Mouse (Mus musculus): ENCODE results near the gene Ttpal.

Gene Ttpal

GRCm38 (mm10) chr2:163592084-163592483 lies 10.0 kb upstream of the Ttpal start:
- DNase-seq (ENCODE audit: low spot score in 2 of 2), result peak in 1 of 2 experiments; percentile 44

GRCm38 (mm10) chr2:163593636-163594282 lies 8.4 kb upstream of the Ttpal start:
- no peak for DNase-seq (ENCODE audit: low spot score in 2 of 2)

- DNase-seq (ENCODE audit: low spot score in 2 of 2), result no peak
Measured at GRCm38 (mm10) chr2:163595119-163595518, 7.0 kb upstream of the Ttpal start.

GRCm38 (mm10) chr2:163596057-163596872 lies 5.8 kb upstream of the Ttpal start:
- no peak for DNase-seq (ENCODE audit: low spot score in 2 of 2)

- DNase-seq (ENCODE audit: low spot score in 2 of 2), result no peak
Measured at GRCm38 (mm10) chr2:163596873-163597155, 5.3 kb upstream of the Ttpal start.

- peak in 1 of 2 experiments; percentile 75 for DNase-seq (ENCODE audit: low spot score in 2 of 2)
Measured at GRCm38 (mm10) chr2:163597661-163598060, 4.5 kb upstream of the Ttpal start.

- peak; percentile 67 to 80 for DNase-seq (ENCODE audit: low spot score in 2 of 2)
Measured at GRCm38 (mm10) chr2:163599226-163599625, 2.9 kb upstream of the Ttpal start.

- DNase-seq (ENCODE audit: low spot score in 2 of 2), result no peak
Measured at GRCm38 (mm10) chr2:163601066-163601465, 1.0 kb upstream of the Ttpal start.

GRCm38 (mm10) chr2:163601712-163602100 lies 408 bp upstream of the Ttpal start:
- DNase-seq (ENCODE audit: low spot score in 2 of 2), result no peak

- DNase-seq (ENCODE audit: low spot score in 2 of 2), result no peak
Measured at GRCm38 (mm10) chr2:163606161-163606560, 4.0 kb downstream of the Ttpal start.

GRCm38 (mm10) chr2:163608008-163608407 lies 5.9 kb downstream of the Ttpal start:
- no peak for DNase-seq (ENCODE audit: low spot score in 2 of 2)

GRCm38 (mm10) chr2:163609281-163609975 lies 7.3 kb downstream of the Ttpal start:
- DNase-seq (ENCODE audit: low spot score in 2 of 2), result no peak

- DNase-seq (ENCODE audit: low spot score in 2 of 2), result no peak
Measured at GRCm38 (mm10) chr2:163611176-163611575, 9.1 kb downstream of the Ttpal start.

- no peak for DNase-seq (ENCODE audit: low spot score in 2 of 2)
Measured at GRCm38 (mm10) chr2:163613206-163613605, 11.1 kb downstream of the Ttpal start.

GRCm38 (mm10) chr2:163613990-163614389 lies 11.9 kb downstream of the Ttpal start:
- no peak for DNase-seq (ENCODE audit: low spot score in 2 of 2)

GRCm38 (mm10) chr2:163615401-163615800 lies 13.3 kb downstream of the Ttpal start:
- DNase-seq (ENCODE audit: low spot score in 2 of 2), result no peak

- no peak for DNase-seq (ENCODE audit: low spot score in 2 of 2)
Measured at GRCm38 (mm10) chr2:163615906-163616651, 14.0 kb downstream of the Ttpal start.

GRCm38 (mm10) chr2:163616652-163617227 lies 14.6 kb downstream of the Ttpal start:
- no peak for DNase-seq (ENCODE audit: low spot score in 2 of 2)

- DNase-seq (ENCODE audit: low spot score in 2 of 2), result no peak
Measured at GRCm38 (mm10) chr2:163617232-163617863, 15.2 kb downstream of the Ttpal start.

GRCm38 (mm10) chr2:163617874-163618273 lies 15.8 kb downstream of the Ttpal start:
- DNase-seq (ENCODE audit: low spot score in 2 of 2), result no peak

GRCm38 (mm10) chr2:163620451-163620850 lies 18.3 kb downstream of the Ttpal start:
- no peak for DNase-seq (ENCODE audit: low spot score in 2 of 2)

All from natural killer cell, adult 2 months (primary cell).